Mouse (Mus musculus): ENCODE measurements around the gene Plxnd1.

The Plxnd1 gene

GRCm38 (mm10) chr6:115982889-115983288 lies 11.9 kb downstream of the Plxnd1 start:
- no peak for DNase-seq (ENCODE audit: low spot score)

- DNase-seq (ENCODE audit: low spot score) = no peak
Observed at GRCm38 (mm10) chr6:115978596-115978995, 16.2 kb downstream of the Plxnd1 start.

GRCm38 (mm10) chr6:115977810-115978209 lies 17.0 kb downstream of the Plxnd1 start:
- DNase-seq (ENCODE audit: low spot score) = no peak

- no peak for DNase-seq (ENCODE audit: low spot score)
Observed at GRCm38 (mm10) chr6:115975606-115976005, 19.2 kb downstream of the Plxnd1 start.

GRCm38 (mm10) chr6:115973881-115974662 lies 20.7 kb downstream of the Plxnd1 start:
- no peak for DNase-seq (ENCODE audit: low spot score)

DNA sequence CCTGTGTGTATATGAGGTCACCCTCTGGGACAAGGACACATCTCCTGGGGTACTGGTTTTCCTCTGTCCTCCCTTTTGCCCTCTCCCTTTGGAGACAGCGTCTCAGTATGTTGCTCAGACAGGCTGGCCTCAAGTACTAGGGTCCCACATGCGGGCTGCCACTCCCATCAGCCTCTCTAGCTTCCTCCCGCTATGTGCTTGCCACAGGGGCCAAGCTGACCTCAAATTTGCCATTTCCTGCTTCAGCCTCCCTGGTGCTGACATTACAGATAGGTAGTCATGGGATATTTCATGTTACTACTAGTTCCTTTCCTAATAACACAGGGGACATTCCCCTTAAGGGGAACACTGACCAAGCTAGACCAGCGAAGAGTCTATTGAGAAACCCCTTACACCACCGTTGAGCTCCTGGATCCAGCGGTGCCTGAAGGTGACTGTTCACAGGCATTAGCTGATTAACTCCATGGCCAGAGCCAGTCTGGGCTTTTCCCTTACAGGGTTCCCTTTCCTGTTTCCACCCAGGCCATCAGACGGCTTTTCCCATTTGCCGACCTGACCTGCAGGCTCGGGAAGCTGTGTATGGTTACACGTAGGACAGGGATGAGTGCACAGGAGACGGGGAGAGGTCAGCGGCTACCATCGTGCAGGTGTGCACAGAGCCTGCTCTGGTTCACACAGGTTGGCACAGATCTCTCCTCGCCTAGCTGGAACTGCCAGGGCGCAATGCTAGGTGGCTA lies 21.5 kb downstream of the Plxnd1 start:
- no peak for DNase-seq (ENCODE audit: low spot score)

GRCm38 (mm10) chr6:115972083-115972764 lies 22.6 kb downstream of the Plxnd1 start:
- DNase-seq (ENCODE audit: low spot score) = no peak

DNA sequence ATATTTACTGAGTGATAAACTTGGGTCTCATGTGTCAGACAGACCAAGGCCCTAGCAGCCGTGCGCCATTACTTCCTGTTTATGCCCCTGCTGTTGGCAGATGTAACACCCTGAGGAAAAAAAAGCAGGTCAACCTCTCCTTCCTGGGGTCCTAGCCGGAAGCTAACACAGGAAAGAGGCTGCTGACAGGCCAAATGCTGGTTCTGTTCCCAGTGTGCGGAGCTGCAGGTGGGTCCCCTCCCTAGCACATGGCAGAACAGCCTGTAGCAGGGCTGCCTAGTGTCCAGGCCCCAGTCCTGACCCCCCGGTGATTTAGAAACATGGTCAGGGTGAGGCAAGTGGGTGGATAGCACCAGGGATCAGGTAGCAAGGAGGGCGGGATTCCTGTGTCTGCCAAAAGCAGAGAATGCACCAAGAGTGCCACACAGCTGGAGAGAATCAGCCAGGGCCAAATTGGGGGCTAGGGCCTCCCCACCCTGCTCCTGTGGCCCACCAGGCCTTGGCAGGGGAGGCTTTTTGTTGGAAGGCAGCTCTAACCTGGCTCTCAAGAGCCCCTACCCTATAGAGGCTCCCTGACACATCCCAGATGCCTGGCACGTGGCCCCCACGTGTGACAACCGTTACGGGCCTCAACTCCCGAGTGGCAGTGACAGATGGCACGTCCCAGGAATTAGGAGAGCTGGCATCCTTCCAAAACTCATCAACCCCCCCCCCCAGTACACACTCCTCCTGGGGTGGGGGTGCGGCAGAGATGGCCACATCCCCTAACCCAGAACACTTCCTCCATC lies 23.3 kb downstream of the Plxnd1 start:
- no peak for DNase-seq (ENCODE audit: low spot score)

DNA sequence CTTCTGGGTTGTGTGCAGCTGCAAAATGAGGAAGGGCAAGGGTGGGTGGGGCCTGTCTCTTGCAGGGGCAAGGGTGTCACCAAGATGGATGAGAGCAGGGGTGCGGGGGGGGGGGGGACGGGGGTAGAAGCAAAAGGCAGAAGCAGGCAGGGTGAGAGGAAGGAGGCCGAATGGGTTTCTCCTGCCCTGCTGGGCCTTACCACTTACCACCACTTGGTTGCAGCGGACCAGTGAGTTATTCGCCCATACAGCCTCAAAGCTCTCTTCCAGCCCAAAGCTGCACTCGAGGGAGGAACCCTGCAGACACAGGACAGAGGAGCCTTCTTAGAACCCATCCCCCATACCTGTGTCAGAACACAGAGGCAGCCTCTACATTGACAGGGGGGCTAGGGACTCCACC lies 24.9 kb downstream of the Plxnd1 start:
- DNase-seq (ENCODE audit: low spot score) = no peak

GRCm38 (mm10) chr6:115969103-115969502 lies 25.7 kb downstream of the Plxnd1 start:
- no peak for DNase-seq (ENCODE audit: low spot score)

- DNase-seq (ENCODE audit: low spot score) = no peak
Observed at GRCm38 (mm10) chr6:115968700-115969099, 26.1 kb downstream of the Plxnd1 start.

DNA sequence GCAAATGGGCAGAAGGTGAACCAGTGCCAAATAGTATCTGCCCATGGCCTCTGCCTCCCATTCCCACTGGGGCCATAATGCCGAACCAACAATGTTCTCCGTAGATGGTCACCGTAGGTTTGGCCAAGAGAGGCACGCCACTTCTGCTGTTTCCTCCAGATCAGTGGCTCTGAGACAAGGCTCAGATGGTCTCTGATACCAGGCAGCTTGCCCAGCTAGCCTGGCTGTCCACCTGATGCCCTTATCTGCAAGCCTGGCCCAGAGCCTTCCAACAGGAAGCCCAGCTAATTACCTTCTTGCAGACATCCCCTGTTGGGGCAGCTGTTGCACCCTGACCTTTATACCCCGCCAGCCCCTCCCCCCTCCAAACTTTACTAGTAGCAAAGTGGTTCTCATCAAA lies 26.7 kb downstream of the Plxnd1 start:
- DNase-seq (ENCODE audit: low spot score) = no peak

GRCm38 (mm10) chr6:115967291-115967880 lies 27.4 kb downstream of the Plxnd1 start:
- DNase-seq (ENCODE audit: low spot score) = no peak

DNA sequence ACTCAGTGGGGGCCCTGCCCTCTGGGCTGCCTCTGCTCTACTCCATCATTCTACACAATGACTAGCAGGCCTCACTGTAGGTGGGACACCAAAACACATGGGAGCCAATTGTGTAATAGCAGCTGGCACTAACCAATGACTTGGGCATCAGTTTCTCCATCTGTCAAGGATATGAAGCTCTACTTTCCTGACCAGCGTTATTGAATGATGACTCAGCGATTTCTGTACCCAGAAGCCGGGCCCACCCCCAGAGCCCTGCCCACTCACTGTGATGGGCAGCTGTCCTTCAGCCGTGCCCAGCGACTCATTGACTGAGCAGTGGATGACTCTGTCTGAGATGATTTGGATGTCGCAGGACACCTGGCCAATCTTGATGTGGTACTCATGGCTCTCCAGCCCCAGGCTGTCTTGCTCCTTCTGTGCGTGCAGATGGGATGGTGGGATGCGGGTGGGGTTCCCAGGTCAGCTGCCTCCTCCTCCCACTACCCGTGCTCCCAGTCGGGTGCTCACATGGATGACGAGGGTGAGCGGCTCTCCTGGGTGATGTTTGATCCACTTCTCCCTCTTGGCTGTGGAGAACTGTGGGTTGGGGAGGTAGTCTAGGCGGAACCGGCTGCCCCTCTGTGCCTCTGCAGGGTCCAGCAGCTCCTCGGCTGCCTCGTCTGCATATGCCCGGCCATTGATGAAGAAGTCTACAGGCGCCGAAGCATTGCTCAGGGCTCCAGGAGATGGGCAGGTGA lies 28.4 kb downstream of the Plxnd1 start:
- no peak for DNase-seq (ENCODE audit: low spot score)

GRCm38 (mm10) chr6:115963656-115964055 lies 31.1 kb downstream of the Plxnd1 start:
- no peak for DNase-seq (ENCODE audit: low spot score)

DNA sequence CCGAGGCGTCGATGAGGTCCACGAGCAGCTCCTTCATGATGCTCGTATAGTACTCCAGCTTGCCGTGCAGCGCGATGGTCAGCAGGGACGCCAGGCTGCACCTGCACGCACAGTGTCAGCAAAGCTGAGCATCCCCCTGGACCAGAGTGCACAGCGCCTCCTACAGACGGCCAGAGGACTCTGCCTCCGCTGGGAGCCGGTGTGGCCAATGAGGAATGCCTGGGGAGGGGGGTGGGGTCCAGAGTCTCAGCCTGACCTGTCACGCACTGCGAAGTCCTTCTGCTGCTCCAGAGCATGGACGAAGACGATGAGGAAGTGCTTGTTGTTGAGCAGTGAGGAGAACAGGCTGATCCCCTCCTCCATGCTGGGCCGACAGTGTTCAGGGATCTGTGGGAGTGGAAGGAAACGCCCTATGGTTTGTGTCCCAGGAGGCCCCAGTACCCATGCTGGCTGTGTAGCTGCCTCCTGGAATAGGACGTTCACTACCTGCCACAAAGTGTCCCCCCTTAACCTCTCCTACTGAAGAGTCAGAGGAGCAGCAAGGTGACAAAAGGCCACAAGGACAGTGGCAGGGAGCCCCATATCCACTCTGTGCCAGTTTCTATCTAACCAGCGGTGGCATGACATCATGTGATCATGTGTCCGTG lies 32.2 kb downstream of the Plxnd1 start:
- no peak for DNase-seq (ENCODE audit: low spot score)

DNA sequence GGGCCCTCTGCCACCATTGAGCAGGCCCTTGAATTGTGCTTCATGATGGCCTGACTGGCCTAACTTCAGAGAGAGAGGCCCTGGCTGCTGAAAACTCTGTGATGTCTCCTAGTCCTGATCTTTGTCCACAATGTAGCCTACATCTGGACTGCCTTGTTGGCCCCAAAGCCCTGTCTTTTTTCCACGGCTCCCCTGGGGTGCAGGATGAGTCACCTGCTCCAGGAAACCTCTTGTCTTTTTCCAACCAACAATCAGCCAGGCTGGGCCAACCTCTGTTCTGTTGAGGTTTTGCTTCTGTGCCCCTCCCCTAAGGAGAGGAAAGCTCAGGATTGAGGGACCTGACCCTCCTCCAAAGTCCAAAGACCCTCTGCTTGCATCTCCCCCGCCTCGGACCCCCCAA lies 33.1 kb downstream of the Plxnd1 start:
- DNase-seq (ENCODE audit: low spot score) = no peak

GRCm38 (mm10) chr6:115960322-115960721 lies 34.5 kb downstream of the Plxnd1 start:
- no peak for DNase-seq (ENCODE audit: low spot score)

GRCm38 (mm10) chr6:115959151-115959691 lies 35.6 kb downstream of the Plxnd1 start:
- peak; percentile 76 for DNase-seq (ENCODE audit: low spot score)

DNA sequence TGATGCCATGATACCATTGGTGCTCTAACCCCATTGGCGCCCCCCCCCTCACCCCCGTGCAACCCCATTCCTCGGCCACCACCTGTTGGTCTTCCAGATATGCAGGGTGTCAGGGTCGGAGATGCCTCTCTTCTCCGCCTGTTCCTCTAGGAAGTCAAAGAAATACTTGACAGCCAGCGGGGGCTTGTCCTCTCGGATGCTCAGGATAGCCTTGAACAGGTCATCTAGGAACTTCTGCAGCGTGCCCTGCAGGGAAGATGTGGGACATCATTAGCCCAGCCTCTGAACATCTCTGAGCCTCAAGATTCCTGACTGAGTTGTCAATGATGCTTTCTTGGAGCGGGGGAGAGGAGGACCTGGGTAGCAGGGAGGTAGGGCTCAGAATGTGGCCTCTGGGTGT lies 36.4 kb downstream of the Plxnd1 start:
- DNase-seq (ENCODE audit: low spot score) = no peak

All from ovary, postnatal 36 days (tissue).